Mouse (Mus musculus): ENCODE data around the gene Ttc13.

DNA sequence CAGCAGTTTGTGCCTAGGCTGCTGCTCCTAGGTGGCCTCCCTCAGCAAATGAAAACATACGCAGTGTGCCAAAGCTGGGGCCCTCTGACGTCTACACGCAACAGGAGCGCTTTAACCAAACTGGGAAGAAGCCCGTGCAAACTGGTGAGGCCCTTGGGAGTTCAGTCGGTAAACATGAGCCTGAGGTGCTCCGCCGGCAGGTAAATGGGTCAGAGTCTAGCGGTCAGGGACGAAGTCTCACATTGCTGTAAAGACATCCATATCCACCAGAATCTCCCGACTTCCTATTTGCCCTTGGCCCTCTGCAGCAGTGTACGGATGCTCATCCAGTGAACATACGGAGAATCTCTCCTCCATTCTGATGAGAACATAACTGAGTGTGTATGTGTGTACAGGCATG lies 24.9 kb upstream of the Ttc13 start:
- TF ChIP-seq GATA1 (IDR thresholded peaks at IDR 0.05; ENCODE audit: low read length) (no peak), TAL1 (IDR thresholded peaks at IDR 0.05; ENCODE audit: low read length) (no peak)

Measured in erythroblast, embryonic 14.5 days (primary cell).